Mouse (Mus musculus): ENCODE data around the gene Cbfa2t3. TPM values are rescaled to one million over a fixed set of nuclear protein-coding genes. Genes with fewer than 3 reads are reported as not detected.

Gene Cbfa2t3
- polyA plus RNA-seq, 1 experiment from 2014 or later, result 4.4 TPM

GRCm38 (mm10) chr8:122670718-122671117 lies 28.2 kb downstream of the Cbfa2t3 start:
- H3K4me1 ChIP-seq, result peaks cover 18% of the 10 kb centered on the region
- peaks cover 68% of the 10 kb centered on the region for H3K27me3 ChIP-seq
- H3K9ac ChIP-seq, result no peak overlapping the region
- no peak overlapping the region for H3K27ac ChIP-seq
- no peaks in the 10 kb centered on the region for H3K36me3 ChIP-seq
- ATAC-seq (ENCODE audit: insufficient number of reproducible peaks, insufficient read depth, low FRiP score, low TSS enrichment), result no peak
- no peak overlapping the region for H3K4me3 ChIP-seq
- H3K9me3 ChIP-seq, result no peaks in the 10 kb centered on the region
- 55% methylated on average over 3 of the region's 3 CpGs for WGBS
- no peak overlapping the region for H3K4me2 ChIP-seq (replicated peaks)

- Histone ChIP-seq H3K4me2 (replicated peaks) (no peak overlapping the region), H3K9me3 (no peaks in the 10 kb centered on the region), H3K27ac (no peak overlapping the region), H3K27me3 (peaks cover 61% of the 10 kb centered on the region), H3K9ac (no peak overlapping the region), H3K4me1 (peaks cover 25% of the 10 kb centered on the region), H3K36me3 (no peaks in the 10 kb centered on the region), H3K4me3 (no peak overlapping the region)
- WGBS, result 15% methylated on average over 11 of the region's 11 CpGs
- no peak for ATAC-seq (ENCODE audit: insufficient number of reproducible peaks, insufficient read depth, low FRiP score, low TSS enrichment)
These were observed 28.9 kb downstream of the Cbfa2t3 start for GRCm38 (mm10) chr8:122670001-122670400.

- Histone ChIP-seq H3K27me3 (peaks cover 55% of the 10 kb centered on the region), H3K9ac (no peak overlapping the region), H3K9me3 (no peaks in the 10 kb centered on the region), H3K4me1 (peaks cover 31% of the 10 kb centered on the region), H3K27ac (no peak overlapping the region), H3K4me3 (no peak overlapping the region), H3K36me3 (no peaks in the 10 kb centered on the region), H3K4me2 (replicated peaks) (no peak overlapping the region)
- no peak for ATAC-seq (ENCODE audit: insufficient number of reproducible peaks, insufficient read depth, low FRiP score, low TSS enrichment)
- WGBS, result 40% methylated on average over 5 of the region's 5 CpGs
These were observed 29.5 kb downstream of the Cbfa2t3 start for GRCm38 (mm10) chr8:122669370-122669769.

- H3K4me2 ChIP-seq (replicated peaks), result no peak overlapping the region
- WGBS, result 78% methylated on average over 11 of the region's 11 CpGs
- no peak overlapping the region for H3K4me3 ChIP-seq
- H3K9ac ChIP-seq, result no peak overlapping the region
- H3K4me1 ChIP-seq, result peaks cover 37% of the 10 kb centered on the region
- no peaks in the 10 kb centered on the region for H3K9me3 ChIP-seq
- no peak overlapping the region for H3K27ac ChIP-seq
- H3K27me3 ChIP-seq, result peaks cover 41% of the 10 kb centered on the region
- no peaks in the 10 kb centered on the region for H3K36me3 ChIP-seq
- no peak for ATAC-seq (ENCODE audit: insufficient number of reproducible peaks, insufficient read depth, low FRiP score, low TSS enrichment)
These were observed 31.1 kb downstream of the Cbfa2t3 start for GRCm38 (mm10) chr8:122667854-122668253.

- peak overlapping the region; percentile 9; the same call in 1 of the 2 replicates for H3K4me2 ChIP-seq (replicated peaks)
- 41% methylated on average over 12 of the region's 12 CpGs for WGBS
These were observed 32.1 kb downstream of the Cbfa2t3 start for GRCm38 (mm10) chr8:122666827-122667226.

GRCm38 (mm10) chr8:122666338-122666764 lies 32.6 kb downstream of the Cbfa2t3 start:
- ATAC-seq (ENCODE audit: insufficient number of reproducible peaks, insufficient read depth, low FRiP score, low TSS enrichment), result no peak
- peak overlapping the region; percentile 9; the same call in 1 of the 2 replicates for H3K4me2 ChIP-seq (replicated peaks)
- no peak overlapping the region for H3K9ac ChIP-seq
- no peak overlapping the region for H3K4me3 ChIP-seq
- H3K36me3 ChIP-seq, result no peaks in the 10 kb centered on the region
- H3K9me3 ChIP-seq, result no peaks in the 10 kb centered on the region
- H3K27me3 ChIP-seq, result peaks cover 26% of the 10 kb centered on the region
- peaks cover 48% of the 10 kb centered on the region for H3K4me1 ChIP-seq
- peak overlapping the region; percentile 79; the same call in 1 of the 2 replicates for H3K27ac ChIP-seq
- WGBS, result 35% methylated on average over 9 of the region's 9 CpGs

More at GRCm38 (mm10) chr8:122666827-122667226, 32.1 kb downstream of the Cbfa2t3 start:
- Histone ChIP-seq H3K4me1 (peaks cover 43% of the 10 kb centered on the region), H3K9ac (0 out of 2 replicates have a peak overlapping the region, but pooled peaks have one; percentile 30), H3K27ac (peak overlapping the region; percentile 57), H3K36me3 (no peaks in the 10 kb centered on the region), H3K9me3 (no peaks in the 10 kb centered on the region), H3K4me3 (no peak overlapping the region), H3K27me3 (peaks cover 31% of the 10 kb centered on the region)
- ATAC-seq (ENCODE audit: insufficient number of reproducible peaks, insufficient read depth, low FRiP score, low TSS enrichment), result no peak

GRCm38 (mm10) chr8:122665667-122666316 lies 33.1 kb downstream of the Cbfa2t3 start:
- H3K4me1 ChIP-seq, result peaks cover 54% of the 10 kb centered on the region
- H3K27ac ChIP-seq, result peak overlapping the region; percentile 79
- no peak for ATAC-seq (ENCODE audit: insufficient number of reproducible peaks, insufficient read depth, low FRiP score, low TSS enrichment)
- 0 out of 2 replicates have a peak overlapping the region, but pooled peaks have one; percentile 13 for H3K4me2 ChIP-seq (replicated peaks)
- H3K27me3 ChIP-seq, result peaks cover 22% of the 10 kb centered on the region
- no peak overlapping the region for H3K4me3 ChIP-seq
- no peaks in the 10 kb centered on the region for H3K36me3 ChIP-seq
- H3K9ac ChIP-seq, result no peak overlapping the region
- H3K9me3 ChIP-seq, result no peaks in the 10 kb centered on the region
- 49% methylated on average over 13 of the region's 14 CpGs for WGBS

GRCm38 (mm10) chr8:122665221-122665620 lies 33.7 kb downstream of the Cbfa2t3 start:
- 0 out of 2 replicates have a peak overlapping the region, but pooled peaks have one; percentile 3 for H3K4me2 ChIP-seq (replicated peaks)
- H3K27me3 ChIP-seq, result peaks cover 16% of the 10 kb centered on the region
- H3K9me3 ChIP-seq, result no peaks in the 10 kb centered on the region
- H3K4me1 ChIP-seq, result peaks cover 57% of the 10 kb centered on the region
- no peak; the same call in 1 of the 2 replicates for ATAC-seq (ENCODE audit: insufficient number of reproducible peaks, insufficient read depth, low FRiP score, low TSS enrichment)
- no peak overlapping the region for H3K9ac ChIP-seq
- whole genome bisulfite sequencing, result 25% methylated on average over 8 of the region's 8 CpGs
- peak overlapping the region; percentile 79 for H3K27ac ChIP-seq
- H3K4me3 ChIP-seq, result no peak overlapping the region
- no peaks in the 10 kb centered on the region for H3K36me3 ChIP-seq

GRCm38 (mm10) chr8:122663670-122664069 lies 35.2 kb downstream of the Cbfa2t3 start:
- no peaks in the 10 kb centered on the region for H3K9me3 ChIP-seq
- no peak overlapping the region for H3K4me2 ChIP-seq (replicated peaks)
- WGBS, result 65% methylated on average over 5 of the region's 5 CpGs
- no peak overlapping the region for H3K27ac ChIP-seq
- peaks cover 71% of the 10 kb centered on the region for H3K4me1 ChIP-seq
- peaks cover 9% of the 10 kb centered on the region for H3K27me3 ChIP-seq
- H3K4me3 ChIP-seq, result no peak overlapping the region
- no peaks in the 10 kb centered on the region for H3K36me3 ChIP-seq
- no peak for ATAC-seq (ENCODE audit: insufficient number of reproducible peaks, insufficient read depth, low FRiP score, low TSS enrichment)
- H3K9ac ChIP-seq, result no peak overlapping the region

- WGBS, result 68% methylated on average over 3 of the region's 3 CpGs
- no peak for ATAC-seq (ENCODE audit: insufficient number of reproducible peaks, insufficient read depth, low FRiP score, low TSS enrichment)
- no peaks in the 10 kb centered on the region for H3K9me3 ChIP-seq
- H3K27me3 ChIP-seq, result peaks cover 9% of the 10 kb centered on the region
- no peak overlapping the region for H3K4me2 ChIP-seq (replicated peaks)
- no peak overlapping the region for H3K27ac ChIP-seq
- no peaks in the 10 kb centered on the region for H3K36me3 ChIP-seq
- H3K4me3 ChIP-seq, result no peak overlapping the region
- peaks cover 76% of the 10 kb centered on the region for H3K4me1 ChIP-seq
- H3K9ac ChIP-seq, result no peak overlapping the region
These were observed 35.8 kb downstream of the Cbfa2t3 start for GRCm38 (mm10) chr8:122663106-122663505.

GRCm38 (mm10) chr8:122661894-122662293 lies 37.0 kb downstream of the Cbfa2t3 start:
- no peak for ATAC-seq (ENCODE audit: insufficient number of reproducible peaks, insufficient read depth, low FRiP score, low TSS enrichment)
- Histone ChIP-seq H3K36me3 (no peaks in the 10 kb centered on the region), H3K27me3 (0 out of 2 replicates have a peak, but pooled peaks cover under 1% of the 10 kb centered on the region), H3K27ac (no peak overlapping the region), H3K4me2 (replicated peaks) (no peak overlapping the region), H3K9me3 (no peaks in the 10 kb centered on the region), H3K9ac (no peak overlapping the region), H3K4me1 (peaks cover 85% of the 10 kb centered on the region), H3K4me3 (no peak overlapping the region)
- WGBS, result 58% methylated on average over 2 of the region's 2 CpGs

- H3K27me3 ChIP-seq, result no peaks in the 10 kb centered on the region
- H3K9ac ChIP-seq, result no peak overlapping the region
- H3K4me3 ChIP-seq, result no peak overlapping the region
- H3K9me3 ChIP-seq, result no peaks in the 10 kb centered on the region
- H3K4me2 ChIP-seq (replicated peaks), result peak overlapping the region; percentile 19; the same call in 1 of the 2 replicates
- H3K27ac ChIP-seq, result peak overlapping the region; percentile 90
- WGBS, result 14% methylated on average over 7 of the region's 7 CpGs
- H3K36me3 ChIP-seq, result no peaks in the 10 kb centered on the region
- H3K4me1 ChIP-seq, result peaks cover 78% of the 10 kb centered on the region
- ATAC-seq (ENCODE audit: insufficient number of reproducible peaks, insufficient read depth, low FRiP score, low TSS enrichment), result peak; percentile 32
These were observed 37.8 kb downstream of the Cbfa2t3 start for GRCm38 (mm10) chr8:122661138-122661537.

All from embryonic facial prominence, embryonic 12.5 days (tissue).